Mouse (Mus musculus) T-helper 17 cell (primary cell): ENCODE data around the gene Gm4858.
"Not testable (repeated sequence)": the region's sequence is repeated elsewhere in the genome, so short reads cannot be mapped to it uniquely, and the experiment has no call there.

Source experiments
- in situ Hi-C, 2 experiments: fragments of 300-600 bp; cut with MboI, MseI; formaldehyde crosslinking; loops; 1 replicate in 1 of 2; 2 replicates in 1 of 2; pipeline ENCODE4 v1.15.1; 2025; ENCODE audit warnings: high pct_unique_total_duplicates in 2 of 2

Gene Gm4858

DNA sequence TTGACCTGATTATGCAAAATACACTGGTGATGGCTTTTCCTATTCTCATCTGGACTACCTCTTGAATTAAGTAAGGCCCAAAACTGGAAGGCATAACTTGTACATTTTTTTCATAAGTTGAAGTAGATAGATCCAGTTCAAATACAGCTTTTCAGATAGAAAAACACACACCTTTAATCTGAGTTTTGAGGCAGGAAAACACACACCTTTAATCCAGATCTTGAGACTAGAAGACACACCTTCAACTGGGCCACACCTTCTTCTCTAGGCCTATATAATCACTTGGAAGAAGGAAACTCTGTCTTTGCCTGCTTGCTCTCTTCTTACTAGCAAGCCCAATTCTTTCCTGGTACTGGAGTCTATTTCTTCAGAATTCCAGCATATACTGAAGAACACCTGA, at the start of gene Gm4858:
Gm4858 (plus strand) TSS at position 301 of the 400 bp plus-strand sequence.
- in situ Hi-C loops: loop anchor here in 1 of 2 experiments (10.0 kb wide), 1 partner anchor 684 kb away; the partner anchor contains the start of gene Sprr2h

DNA sequence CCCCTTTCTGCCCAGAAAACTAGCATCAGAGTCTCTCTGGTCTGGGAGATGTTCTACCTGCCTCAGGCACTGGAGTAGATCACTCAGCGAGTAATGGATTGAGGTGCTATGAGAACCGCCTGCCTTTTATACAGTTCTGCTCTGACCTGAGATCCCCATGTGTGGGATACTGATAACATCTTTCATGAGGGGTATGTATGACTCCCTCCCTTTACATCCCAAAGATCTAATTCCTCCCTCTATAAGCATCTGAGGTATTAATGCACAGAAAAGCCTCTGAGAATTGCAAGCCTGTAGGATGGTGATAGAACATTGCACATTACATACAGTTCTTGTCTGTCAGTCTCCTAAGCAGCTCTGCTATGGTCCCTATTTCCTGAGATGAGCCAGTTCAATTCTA, 49.7 kb upstream of the Gm4858 start, which contains the start of gene Lce1m:
Lce1m (minus strand) TSS at position 101 of the 400 bp plus-strand sequence.
- in situ Hi-C loops: no loop called here

DNA sequence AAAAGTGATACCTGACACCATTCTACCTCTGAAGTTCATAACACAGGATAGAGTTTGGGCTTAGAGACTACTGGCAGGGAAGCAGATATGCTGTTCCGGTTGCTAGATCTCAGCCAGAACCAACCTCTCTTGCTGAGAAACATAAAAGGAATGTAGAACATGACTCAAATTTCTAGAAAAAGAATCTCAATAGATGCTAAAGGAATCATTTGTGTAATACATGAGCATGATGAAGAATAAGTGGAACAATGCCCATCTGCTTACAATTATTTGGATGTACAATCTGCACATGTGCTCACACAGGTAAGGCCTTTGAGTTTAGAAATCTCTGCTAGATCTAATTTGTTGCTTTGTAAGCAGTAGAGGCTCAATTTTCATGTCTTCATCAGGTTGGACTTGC, 47.5 kb upstream of the Gm4858 start:
- in situ Hi-C loops: no loop called here

DNA sequence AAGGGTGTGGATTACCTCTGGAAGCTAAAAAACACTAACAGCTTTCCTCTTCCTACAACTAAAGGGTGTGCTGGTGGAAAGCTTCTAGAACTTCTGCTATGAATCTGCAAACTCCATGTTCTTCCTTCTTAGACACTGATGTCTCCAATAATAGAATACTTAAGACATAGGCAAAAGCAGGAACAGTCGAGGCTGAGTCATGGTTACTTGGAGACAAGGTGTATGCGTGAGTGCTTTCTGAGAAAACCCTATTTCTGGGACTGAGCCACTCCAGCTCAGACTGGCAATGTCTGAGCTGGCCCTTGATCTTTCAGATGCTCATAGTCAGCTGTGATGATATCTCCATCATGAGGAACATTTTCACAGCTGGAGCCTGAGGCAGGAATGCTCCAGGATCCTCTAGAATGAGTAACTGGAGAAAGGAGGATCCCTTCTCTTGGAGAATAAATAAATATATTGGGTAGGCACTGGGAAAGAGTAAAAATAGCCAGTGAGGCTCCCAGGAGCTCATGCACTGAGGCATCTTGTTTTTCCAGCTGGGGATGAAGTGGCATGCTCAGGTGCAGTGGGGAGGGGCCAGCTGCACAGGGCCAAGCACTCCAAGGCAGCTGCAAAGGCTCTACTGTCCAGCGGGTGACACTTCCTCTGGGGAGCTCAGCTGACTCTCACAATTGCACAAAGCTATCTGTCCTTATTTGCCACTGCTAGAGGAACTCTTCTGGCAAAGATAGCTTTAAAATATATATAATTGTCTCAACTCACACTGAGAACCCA, 45.0 kb upstream of the Gm4858 start:
- in situ Hi-C loops: no loop called here

DNA sequence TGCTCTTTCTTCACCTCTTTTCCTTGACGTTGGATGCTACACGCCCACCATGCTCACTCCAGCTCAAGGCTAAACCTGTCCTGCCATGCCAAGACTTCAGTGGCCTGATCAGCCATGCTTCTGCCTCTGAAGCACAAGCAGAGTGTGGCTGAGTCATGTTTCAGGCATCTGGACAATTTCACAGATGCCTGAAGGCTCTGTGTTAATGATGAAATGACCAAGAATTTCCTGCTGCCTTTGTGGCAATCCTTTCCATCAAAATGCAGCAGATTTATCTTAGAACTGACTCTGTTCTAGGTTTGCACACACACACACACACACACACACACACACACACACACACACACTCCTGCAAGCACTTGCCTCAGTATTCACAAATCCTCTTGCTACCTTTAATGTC, 43.1 kb upstream of the Gm4858 start:
- in situ Hi-C loops: no loop called here

DNA sequence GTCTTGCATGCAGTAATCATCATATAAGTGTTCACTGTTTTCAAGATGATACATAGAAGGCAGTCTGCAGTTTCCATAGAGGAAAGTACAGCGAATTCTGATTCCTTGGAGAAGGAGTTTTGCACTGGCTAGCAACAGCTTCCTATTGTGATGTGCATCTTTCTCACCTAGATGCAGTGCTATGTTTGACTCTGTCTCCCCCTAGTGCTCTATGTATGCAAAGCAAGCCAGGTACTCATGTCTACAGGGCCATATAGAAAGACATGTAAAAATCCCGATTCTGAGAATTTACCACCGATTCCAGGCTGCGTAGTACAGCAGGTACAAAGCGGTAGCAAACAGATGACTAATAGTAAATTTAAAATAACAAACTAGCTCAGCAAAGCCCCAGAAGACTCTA, 37.2 kb upstream of the Gm4858 start:
- in situ Hi-C loops: loop anchor here in 1 of 2 experiments (5.0 kb wide), 1 partner anchor 879 kb away; no protein-coding TSS in a partner anchor

DNA sequence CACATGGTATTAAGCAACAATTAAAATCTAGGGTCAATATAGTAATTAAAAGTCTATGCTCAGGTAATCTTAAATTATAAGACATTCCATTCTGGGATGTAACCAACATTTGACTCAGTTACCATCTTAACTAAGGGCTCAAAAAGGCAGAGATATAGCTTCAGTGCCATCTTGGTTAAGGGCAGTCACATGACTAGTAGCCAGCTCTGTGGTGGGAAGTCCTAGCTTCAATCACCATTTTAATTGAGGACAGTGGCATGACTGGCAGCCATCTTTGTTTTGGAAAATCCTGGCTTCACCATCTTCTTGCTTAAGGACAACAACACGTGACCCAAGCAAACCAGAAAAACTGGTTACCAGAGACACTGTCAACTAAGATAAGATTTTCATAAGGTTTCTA, 18.4 kb upstream of the Gm4858 start:
- in situ Hi-C loops: no loop called here

DNA sequence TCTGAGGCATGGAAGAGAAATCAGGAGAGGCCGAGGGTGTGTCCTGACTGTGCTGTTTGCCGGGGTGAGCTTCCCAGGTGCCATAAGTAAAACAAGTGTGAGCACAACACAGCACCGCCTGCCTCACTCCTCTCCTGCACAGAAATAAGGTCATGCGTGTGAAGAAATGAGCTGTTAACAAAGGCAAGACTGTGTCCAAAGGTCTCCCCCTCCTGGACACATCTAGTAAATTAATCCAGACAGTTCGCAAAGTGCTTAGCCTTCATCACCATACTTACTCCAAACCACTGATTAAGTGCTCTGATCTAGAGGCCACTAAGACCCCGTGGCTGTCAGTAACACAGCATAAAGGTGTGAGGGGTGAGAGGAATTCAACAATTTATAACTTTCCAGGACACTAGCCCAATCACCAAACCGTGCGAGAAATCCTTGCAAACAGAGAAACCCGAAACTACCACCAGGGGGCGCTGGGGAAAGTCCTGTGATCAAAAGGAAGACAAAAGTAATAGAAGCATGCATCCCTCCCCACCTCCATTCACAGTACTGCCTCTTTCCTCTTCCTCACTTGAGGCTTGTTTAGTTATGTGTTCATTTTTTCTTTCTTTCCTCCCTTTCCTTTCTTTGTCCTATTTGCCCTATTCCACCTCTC, 15.7 kb upstream of the Gm4858 start:
- in situ Hi-C loops: no loop called here

DNA sequence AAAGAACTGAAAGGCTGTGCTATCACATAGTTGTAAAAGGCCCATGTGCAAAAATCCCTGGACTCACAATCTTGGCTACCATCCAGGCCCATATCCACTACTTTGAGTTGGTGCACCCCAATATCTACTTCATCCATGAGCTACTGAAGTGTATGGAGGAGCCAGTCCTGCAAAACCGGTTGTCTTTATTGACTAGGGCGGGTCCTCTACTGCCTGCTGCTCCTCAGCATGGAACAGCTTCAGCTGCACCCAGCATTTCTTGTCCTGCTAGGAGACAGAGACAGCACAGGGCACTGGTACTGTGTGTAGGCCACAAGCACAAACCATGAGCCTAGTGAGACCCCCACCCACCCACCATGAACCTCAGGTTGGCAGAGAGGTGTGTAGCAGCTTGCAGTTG, 18.0 kb downstream of the Gm4858 start:
- in situ Hi-C loops: loop anchor here (5.0 kb wide), 1 partner anchor 526 kb away; no protein-coding TSS in a partner anchor

DNA sequence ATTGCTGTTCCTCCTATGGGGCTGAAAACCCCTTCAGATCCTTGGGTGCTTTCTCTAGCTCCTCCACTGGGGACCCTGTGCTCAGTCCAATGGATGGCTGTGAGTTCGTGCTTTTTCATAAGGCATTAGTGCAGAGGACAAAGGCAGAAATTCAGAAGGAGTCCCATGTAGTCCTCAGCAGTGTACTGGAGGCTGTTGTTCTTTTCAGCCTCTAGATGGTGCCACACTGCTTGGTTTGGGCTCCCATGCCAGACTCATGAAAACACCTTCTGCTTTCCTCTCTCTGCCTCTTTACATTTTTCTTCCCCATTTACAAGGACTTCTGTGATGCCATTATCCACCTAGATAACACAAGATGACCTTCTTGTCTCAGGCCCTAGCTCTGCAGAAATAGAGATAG, 25.0 kb downstream of the Gm4858 start:
- in situ Hi-C loops: not testable (repeated sequence)

DNA sequence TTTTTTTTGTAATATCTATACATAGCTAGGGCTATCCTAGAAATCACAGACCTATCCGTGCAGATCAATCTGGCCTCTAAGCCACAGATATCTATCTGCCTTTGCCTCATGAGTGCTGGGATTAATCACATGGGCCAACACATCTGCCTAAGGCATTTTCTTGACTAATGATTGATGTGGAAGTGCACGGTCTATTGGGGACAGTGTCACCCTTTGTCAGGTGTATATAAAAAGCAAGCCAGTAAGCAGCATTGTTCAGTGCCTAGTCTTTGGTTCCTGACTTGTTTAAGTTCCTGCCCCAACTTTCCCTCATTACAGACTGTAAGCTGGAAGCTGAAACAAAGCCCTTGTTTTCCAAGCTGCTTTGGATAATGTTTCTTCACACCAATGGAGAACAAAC, 27.8 kb downstream of the Gm4858 start:
- in situ Hi-C loops: no loop called here

DNA sequence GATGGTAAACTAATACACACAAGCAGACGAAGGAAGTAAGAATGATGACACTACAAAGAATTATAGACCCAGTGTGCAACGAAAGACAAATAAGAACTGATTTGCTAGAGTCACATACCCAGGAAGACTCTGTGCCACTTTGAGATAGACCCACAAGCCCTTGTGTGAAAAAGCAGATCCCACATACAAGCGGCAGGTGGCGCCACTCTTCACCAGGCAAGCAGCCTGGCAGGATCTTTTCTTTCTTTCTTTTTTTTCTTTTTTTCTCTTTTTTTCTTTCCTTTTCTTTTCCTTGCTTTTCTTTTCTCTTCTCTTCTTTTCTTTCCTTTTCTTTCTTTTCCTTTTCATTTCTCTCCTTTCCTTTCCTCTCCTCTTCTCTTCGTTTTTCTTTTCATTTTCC, 43.0 kb downstream of the Gm4858 start:
- in situ Hi-C loops: no loop called here

DNA sequence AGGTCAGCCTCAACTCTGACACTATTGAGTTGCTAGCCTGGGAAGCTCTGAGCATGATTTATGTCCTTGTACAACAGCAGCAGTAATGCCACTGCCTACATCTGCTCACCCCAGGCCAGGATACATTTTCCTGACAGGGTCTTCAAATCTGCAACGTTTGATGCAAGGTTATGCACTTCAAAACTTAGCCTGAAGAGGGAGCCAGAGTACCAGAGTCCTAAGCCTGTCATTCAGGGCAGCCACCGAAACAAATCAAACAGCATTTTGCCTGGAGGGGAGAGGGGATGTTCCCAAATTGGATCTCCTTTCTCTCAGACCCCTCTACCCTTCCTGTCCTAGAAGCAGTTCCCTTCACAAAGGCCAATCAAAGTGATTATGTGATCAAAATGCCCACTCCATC, 45.9 kb downstream of the Gm4858 start:
- in situ Hi-C loops: no loop called here

DNA sequence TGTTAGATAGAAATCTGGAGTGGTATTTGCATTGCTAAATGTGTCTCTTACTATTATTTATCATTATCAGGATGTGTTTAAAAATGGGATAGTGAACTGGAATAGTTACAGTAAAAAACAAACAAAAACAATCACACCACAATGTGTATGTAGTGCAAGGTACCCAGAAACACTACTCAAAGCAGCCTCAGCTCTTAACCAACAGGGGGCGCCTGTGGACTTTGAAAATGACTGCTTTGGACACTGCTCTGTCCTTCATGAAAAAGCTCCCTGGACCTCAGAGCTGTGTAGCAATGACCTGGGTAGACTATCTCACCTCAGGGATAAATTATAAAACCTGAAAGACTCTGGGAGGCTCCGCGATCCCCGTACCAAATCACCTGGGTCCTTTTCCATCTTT, 50.5 kb downstream of the Gm4858 start:
- in situ Hi-C loops: no loop called here
